Mouse (Mus musculus): Measurements from ENCODE around the gene Mov10l1.

DNA sequence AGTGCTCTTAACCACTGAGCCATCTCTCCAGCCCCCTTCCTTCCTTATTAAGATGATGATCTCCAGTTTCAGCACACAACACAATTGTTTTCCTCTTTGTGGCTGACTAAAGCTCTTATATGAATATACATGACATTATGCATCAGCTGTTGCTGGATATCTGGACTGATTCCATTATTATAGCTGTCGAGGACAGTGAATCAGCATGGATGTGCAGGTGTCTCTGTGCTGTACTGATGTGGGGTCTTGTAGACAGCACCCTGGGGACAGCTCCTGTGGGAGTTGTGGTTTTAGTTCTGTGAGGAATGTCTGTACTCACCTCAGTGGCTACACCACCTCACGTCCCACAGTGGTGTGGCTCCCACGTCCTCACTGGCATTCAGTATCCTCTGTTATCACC lies 18.5 kb downstream of the Mov10l1 start:
- TF ChIP-seq EP300 (IDR thresholded peaks at IDR 0.05; ENCODE audit: insufficient read depth, low read depth, low read length) (no peak), CTCF (IDR thresholded peaks at IDR 0.05; ENCODE audit: low read depth, low read length) (no peak)

Data from ES-Bruce4 (cell line).